In the genomic region with DNA sequence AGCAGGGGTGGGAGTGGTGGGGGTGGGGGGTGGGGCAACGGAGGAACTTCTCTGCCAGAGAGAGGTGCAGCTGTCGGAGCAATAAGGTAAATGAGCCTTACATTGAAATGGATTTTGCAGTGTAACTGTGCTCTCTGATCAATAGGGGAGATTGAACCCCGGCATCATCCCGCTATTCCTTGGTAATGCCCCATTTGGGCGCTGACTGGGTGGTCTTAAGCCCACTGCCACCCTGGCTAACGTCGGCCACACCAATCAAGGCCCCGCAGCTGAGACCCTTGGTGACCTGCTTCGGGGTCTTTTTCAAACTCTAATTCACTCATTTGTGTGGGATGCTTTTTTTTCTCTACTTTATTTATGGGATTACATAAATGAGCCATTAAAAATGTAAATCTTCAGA, we compare ENCODE assay signal across 26 mouse cellular contexts. TPM values are rescaled to one million over a fixed set of nuclear protein-coding genes. Genes with fewer than 3 reads are reported as not detected.
DNase-seq lines count a peak whose midpoint lies in the region; ATAC-seq lines count a peak whose summit lies in the region.
"Had no signal": no experiment of that assay in that cellular context is flagged by ENCODE, and none has a peak within 500 bp of the region (broad histone marks: within the 10 kb centered on the region; RNA-seq: fewer than 3 reads in every experiment).

No protein-coding gene starts in this region.

- H3K9me3 ChIP-seq in midbrain, embryonic 11.5 days (ENCODE audit: control insufficient read depth, low read length) = no peaks in the 10 kb centered on the region; the same call in 1 of the 2 replicates
- H3K9me3 ChIP-seq in midbrain, embryonic 16.5 days (replicated peaks; ENCODE audit: control insufficient read depth, low read length, poor library complexity, severe bottlenecking) = no peaks in the 10 kb centered on the region
- peaks cover 16% of the 10 kb centered on the region for H3K9me3 ChIP-seq in neural tube, embryonic 12.5 days
- H3K9me3 ChIP-seq in neural tube, embryonic 13.5 days = peaks cover 5% of the 10 kb centered on the region; the same call in 1 of the 2 replicates
- H3K9me3 ChIP-seq: forebrain, embryonic 15.5 days; heart, embryonic 10.5 days; intestine, embryonic 15.5 days had no signal

- H3K4me3 ChIP-seq in midbrain, embryonic 11.5 days (ENCODE audit: low read depth, low read length) = no peak overlapping the region
- H3K4me3 ChIP-seq in midbrain, embryonic 16.5 days (ENCODE audit: low read depth, low read length) = no peak overlapping the region
- no peak overlapping the region for H3K4me3 ChIP-seq in neural tube, embryonic 12.5 days
- no peak overlapping the region for H3K4me3 ChIP-seq in neural tube, embryonic 13.5 days
- H3K4me3 ChIP-seq: forebrain, embryonic 10.5 days; forebrain, embryonic 15.5 days; heart, adult 2 months; heart, embryonic 10.5 days; heart, embryonic 13.5 days; hindbrain, embryonic 12.5 days; intestine, embryonic 15.5 days had no signal

- no peak overlapping the region for H3K27ac ChIP-seq in midbrain, embryonic 11.5 days (ENCODE audit: low read depth, low read length)
- no peak overlapping the region for H3K27ac ChIP-seq in midbrain, embryonic 16.5 days (ENCODE audit: low read length)
- no peak overlapping the region for H3K27ac ChIP-seq in neural tube, embryonic 12.5 days
- no peak overlapping the region for H3K27ac ChIP-seq in neural tube, embryonic 13.5 days (replicated peaks)
- H3K27ac ChIP-seq: forebrain, embryonic 10.5 days; forebrain, embryonic 15.5 days; heart, adult 2 months; heart, embryonic 10.5 days; heart, embryonic 13.5 days; hindbrain, embryonic 12.5 days; intestine, embryonic 15.5 days had no signal

- no peak overlapping the region for H3K4me2 ChIP-seq in midbrain, embryonic 11.5 days
- H3K4me2 ChIP-seq in midbrain, embryonic 16.5 days (ENCODE audit: low read length) = no peak overlapping the region
- H3K4me2 ChIP-seq in neural tube, embryonic 12.5 days (replicated peaks) = peak overlapping the region; percentile 39
- H3K4me2 ChIP-seq in neural tube, embryonic 13.5 days = peak overlapping the region; percentile 29; the same call in 1 of the 2 replicates
- H3K4me2 ChIP-seq: forebrain, embryonic 15.5 days; heart, embryonic 13.5 days; hindbrain, embryonic 12.5 days; intestine, embryonic 15.5 days had no signal

- H3K4me1 ChIP-seq in midbrain, embryonic 11.5 days (ENCODE audit: control insufficient read depth, insufficient read depth, low read length) = no peaks in the 10 kb centered on the region
- no peaks in the 10 kb centered on the region; the same call in 1 of the 2 replicates for H3K4me1 ChIP-seq in midbrain, embryonic 16.5 days (ENCODE audit: control insufficient read depth, insufficient read depth, low read length)
- H3K4me1 ChIP-seq in neural tube, embryonic 12.5 days = peaks cover 9% of the 10 kb centered on the region; the same call in 1 of the 2 replicates
- H3K4me1 ChIP-seq in neural tube, embryonic 13.5 days (replicated peaks) = peaks cover 12% of the 10 kb centered on the region
- H3K4me1 ChIP-seq: forebrain, embryonic 15.5 days; heart, embryonic 10.5 days; heart, embryonic 13.5 days; hindbrain, embryonic 12.5 days; intestine, embryonic 15.5 days had no signal

- WGBS in midbrain, embryonic 11.5 days = 57% methylated on average over 9 of the region's 9 CpGs
- 36% methylated on average over 9 of the region's 9 CpGs for WGBS in midbrain, embryonic 16.5 days
- WGBS in neural tube, embryonic 12.5 days = 25% methylated on average over 9 of the region's 9 CpGs
- WGBS in neural tube, embryonic 13.5 days = 28% methylated on average over 9 of the region's 9 CpGs

- peak; percentile 74 for ATAC-seq in midbrain, embryonic 11.5 days (ENCODE audit: low FRiP score)
- ATAC-seq in midbrain, embryonic 16.5 days = no peak
- peak; percentile 37; the same call in 1 of the 2 replicates for ATAC-seq in neural tube, embryonic 12.5 days (ENCODE audit: low FRiP score, low read depth)
- ATAC-seq in neural tube, embryonic 13.5 days (ENCODE audit: low read depth) = 0 out of 2 replicates have a peak, but pooled peaks have one; percentile 32
- ATAC-seq: CD4-positive, CD25-positive, alpha-beta regulatory T cell, adult 4 months; forebrain, embryonic 15.5 days; hindbrain, embryonic 16.5 days; intestine, embryonic 15.5 days; Patski had no signal

- H3K27me3 ChIP-seq in midbrain, embryonic 11.5 days (ENCODE audit: control insufficient read depth, insufficient read depth, low read length) = no peaks in the 10 kb centered on the region
- H3K27me3 ChIP-seq in midbrain, embryonic 16.5 days (ENCODE audit: control insufficient read depth, insufficient read depth, low read depth, low read length) = no peaks in the 10 kb centered on the region
- H3K27me3 ChIP-seq in neural tube, embryonic 12.5 days (replicated peaks) = no peaks in the 10 kb centered on the region
- no peaks in the 10 kb centered on the region for H3K27me3 ChIP-seq in neural tube, embryonic 13.5 days
- H3K27me3 ChIP-seq: forebrain, embryonic 15.5 days; heart, embryonic 13.5 days; hindbrain, embryonic 12.5 days; intestine, embryonic 15.5 days had no signal

- DNase-seq in midbrain, embryonic 11.5 days (ENCODE audit: low spot score, missing footprints) = no peak
- DNase-seq in neural tube, embryonic 10.5 days (ENCODE audit: extremely low spot score, low spot score) = no peak
- no peak for DNase-seq in cerebellum, postnatal 4 days (ENCODE audit: low spot score in 2 of 2)
- DNase-seq: adrenal gland, adult 8-10 months; adrenal gland, postnatal 25 days; cerebellum, adult 11-12 months; cerebellum, adult 8-10 months; cerebellum, postnatal 10 days; cerebellum, postnatal 36 days; gastrocnemius, postnatal 10 days; gastrocnemius, postnatal 36 days; heart, adult 2 months; heart, postnatal 14 days; heart, postnatal 4 days had no signal

- H3K36me3 ChIP-seq in midbrain, embryonic 11.5 days (ENCODE audit: control insufficient read depth, insufficient read depth, low read length) = no peaks in the 10 kb centered on the region
- H3K36me3 ChIP-seq in midbrain, embryonic 16.5 days (ENCODE audit: control insufficient read depth, insufficient read depth, low read length) = no peaks in the 10 kb centered on the region
- H3K36me3 ChIP-seq in neural tube, embryonic 12.5 days = no peaks in the 10 kb centered on the region
- H3K36me3 ChIP-seq in neural tube, embryonic 13.5 days = no peaks in the 10 kb centered on the region
- H3K36me3 ChIP-seq: forebrain, embryonic 10.5 days; forebrain, embryonic 15.5 days; heart, embryonic 10.5 days; heart, embryonic 13.5 days; hindbrain, embryonic 12.5 days; intestine, embryonic 15.5 days had no signal

- H3K9ac ChIP-seq in midbrain, embryonic 11.5 days (ENCODE audit: low read length) = no peak overlapping the region
- no peak overlapping the region for H3K9ac ChIP-seq in midbrain, embryonic 16.5 days (ENCODE audit: low read depth, low read length)
- no peak overlapping the region for H3K9ac ChIP-seq in neural tube, embryonic 12.5 days
- H3K9ac ChIP-seq in neural tube, embryonic 13.5 days = no peak overlapping the region
- H3K9ac ChIP-seq: forebrain, embryonic 15.5 days; heart, embryonic 13.5 days; hindbrain, embryonic 12.5 days; intestine, embryonic 15.5 days had no signal

RNA-seq across cellular contexts. Expression of a gene that starts 47.9 kb away (rescaled TPM):
- 111 and 120 TPM in 2 replicates for polyA plus RNA-seq in midbrain, embryonic 11.5 days (2014; fragmentation: Nextera tagmentation; extraction: Ambion mirVana)
- polyA plus RNA-seq in midbrain, embryonic 16.5 days (2015; fragmentation: Nextera tagmentation; extraction: Ambion mirVana) = 87.6 and 89.7 TPM in 2 replicates
- polyA plus RNA-seq in neural tube, embryonic 12.5 days (2016; fragmentation: Nextera tagmentation; extraction: Ambion mirVana) = 94.5 and 102 TPM in 2 replicates
- 94.7 and 109 TPM in 2 replicates for polyA plus RNA-seq in neural tube, embryonic 13.5 days (2015; fragmentation: Nextera tagmentation; extraction: Ambion mirVana)

RNA-seq across cellular contexts. Expression of a gene that starts 48.4 kb away (rescaled TPM):
- 8.1 and 8.9 TPM in 2 replicates for polyA plus RNA-seq in midbrain, embryonic 11.5 days (2014; fragmentation: Nextera tagmentation; extraction: Ambion mirVana)
- polyA plus RNA-seq in midbrain, embryonic 16.5 days (2015; fragmentation: Nextera tagmentation; extraction: Ambion mirVana) = 4.5 and 5.0 TPM in 2 replicates
- 7.2 and 9.0 TPM in 2 replicates for polyA plus RNA-seq in neural tube, embryonic 12.5 days (2016; fragmentation: Nextera tagmentation; extraction: Ambion mirVana)
- polyA plus RNA-seq in neural tube, embryonic 13.5 days (2015; fragmentation: Nextera tagmentation; extraction: Ambion mirVana) = 6.9 and 7.4 TPM in 2 replicates

Comparison
In these comparisons a context has a peak if more than half of its experiments do, and no peak if none do; other contexts are left out.
1. H3K4me2 ChIP-seq: peak in neural tube, embryonic 12.5 days (single experiment) and neural tube, embryonic 13.5 days (single experiment); none in midbrain, embryonic 11.5 days (single experiment) and midbrain, embryonic 16.5 days (single experiment).